8 mouse cellular contexts compared by ENCODE assay signal in genomic region chr6:14900579-14901021, GRCm38 (mm10). TPM values are rescaled to one million over a fixed set of nuclear protein-coding genes. Genes with fewer than 3 reads are reported as not detected.
A peak's percentile ranks its signal among the peaks of the same experiment; 100 is the strongest.
DNase-seq lines count a peak whose midpoint lies in the region; ATAC-seq and TF ChIP-seq lines count a peak whose summit lies in the region.

No protein-coding gene starts in this region.

- H3K27me3 ChIP-seq in megakaryocyte, embryonic 14.5 days (replicated peaks): peaks cover 58% of the 10 kb centered on the region
- no peaks in the 10 kb centered on the region; the same call in 1 of the 2 replicates for H3K27me3 ChIP-seq in heart, embryonic 13.5 days (replicated peaks)
- H3K27me3 ChIP-seq in kidney, embryonic 16.5 days (ENCODE audit: insufficient read depth, low read length): peaks cover 44% of the 10 kb centered on the region
- H3K27me3 ChIP-seq in liver, embryonic 12.5 days (replicated peaks): peaks cover 63% of the 10 kb centered on the region
- peaks cover 33% of the 10 kb centered on the region for H3K27me3 ChIP-seq in neural tube, embryonic 13.5 days

- H3K4me3 ChIP-seq in megakaryocyte, embryonic 14.5 days (replicated peaks): peak overlapping the region; percentile 90
- peak overlapping the region; percentile 54 for H3K4me3 ChIP-seq in embryonic fibroblast, embryonic 13.5 days (ENCODE audit: insufficient read depth, low read length)
- peak overlapping the region; percentile 84 for H3K4me3 ChIP-seq in heart, embryonic 13.5 days
- H3K4me3 ChIP-seq in kidney, embryonic 16.5 days (ENCODE audit: low read length): peak overlapping the region; percentile 63
- H3K4me3 ChIP-seq in liver, embryonic 12.5 days: peak overlapping the region; percentile 58
- H3K4me3 ChIP-seq in neural tube, embryonic 13.5 days: peak overlapping the region; percentile 67

- TF ChIP-seq CTCF in embryonic fibroblast, embryonic 13.5 days (IDR thresholded peaks at IDR 0.05; ENCODE audit: borderline replicate concordance, insufficient read depth, low read length): no peak

- H3K9ac ChIP-seq in heart, embryonic 13.5 days: peak overlapping the region; percentile 92
- H3K9ac ChIP-seq in kidney, embryonic 16.5 days (replicated peaks; ENCODE audit: low read length): peak overlapping the region; percentile 63
- H3K9ac ChIP-seq in liver, embryonic 12.5 days: no peak overlapping the region
- peak overlapping the region; percentile 77 for H3K9ac ChIP-seq in neural tube, embryonic 13.5 days

- ATAC-seq in megakaryocyte, adult 5-6 weeks (ENCODE audit: poor library complexity, severe bottlenecking): no peak
- peak; percentile 56 for ATAC-seq in heart, embryonic 13.5 days (ENCODE audit: extremely low read depth, insufficient number of reproducible peaks, low FRiP score, low TSS enrichment)
- peak; percentile 74 for ATAC-seq in kidney, embryonic 16.5 days (ENCODE audit: low FRiP score, low TSS enrichment)
- ATAC-seq in liver, embryonic 12.5 days: peak; percentile 58
- ATAC-seq in neural tube, embryonic 13.5 days (ENCODE audit: low read depth): peak; percentile 89

- WGBS in heart, embryonic 13.5 days: under 1% methylated on average over 20 of the region's 20 CpGs
- under 1% methylated on average over 20 of the region's 20 CpGs for WGBS in kidney, embryonic 16.5 days
- 2% methylated on average over 20 of the region's 20 CpGs for WGBS in liver, embryonic 12.5 days (ENCODE audit: insufficient replicate concordance)
- WGBS in neural tube, embryonic 13.5 days: 0% methylated on average over 20 of the region's 20 CpGs

- DNase-seq in yolk sac, embryonic 10.5 days (ENCODE audit: low spot score): peak; percentile 69

- TF ChIP-seq POLR2A in embryonic fibroblast, embryonic 13.5 days (IDR thresholded peaks at IDR 0.05; ENCODE audit: low read depth, low read length): peak; percentile 50

- H3K4me1 ChIP-seq in megakaryocyte, embryonic 14.5 days: peaks cover 32% of the 10 kb centered on the region
- no peaks in the 10 kb centered on the region for H3K4me1 ChIP-seq in embryonic fibroblast, embryonic 13.5 days (ENCODE audit: control insufficient read depth, insufficient read depth, low read length)
- H3K4me1 ChIP-seq in heart, embryonic 13.5 days: peaks cover 27% of the 10 kb centered on the region
- H3K4me1 ChIP-seq in kidney, embryonic 16.5 days (ENCODE audit: insufficient read depth, low read length): peaks cover 20% of the 10 kb centered on the region
- H3K4me1 ChIP-seq in liver, embryonic 12.5 days: peaks cover 5% of the 10 kb centered on the region; the same call in 1 of the 2 replicates
- H3K4me1 ChIP-seq in neural tube, embryonic 13.5 days (replicated peaks): peaks cover 41% of the 10 kb centered on the region

- peak overlapping the region; percentile 94 for H3K4me2 ChIP-seq in heart, embryonic 13.5 days
- H3K4me2 ChIP-seq in kidney, embryonic 16.5 days (replicated peaks; ENCODE audit: low read depth, low read length): peak overlapping the region; percentile 96
- H3K4me2 ChIP-seq in liver, embryonic 12.5 days: peak overlapping the region; percentile 71
- H3K4me2 ChIP-seq in neural tube, embryonic 13.5 days: peak overlapping the region; percentile 96

- H3K36me3 ChIP-seq in megakaryocyte, embryonic 14.5 days (replicated peaks; ENCODE audit: low read length): no peaks in the 10 kb centered on the region
- no peaks in the 10 kb centered on the region for H3K36me3 ChIP-seq in heart, embryonic 13.5 days
- no peaks in the 10 kb centered on the region for H3K36me3 ChIP-seq in kidney, embryonic 16.5 days (ENCODE audit: insufficient read depth, low read length)
- no peaks in the 10 kb centered on the region for H3K36me3 ChIP-seq in liver, embryonic 12.5 days
- H3K36me3 ChIP-seq in neural tube, embryonic 13.5 days: no peaks in the 10 kb centered on the region

- peaks cover 4% of the 10 kb centered on the region for H3K9me3 ChIP-seq in megakaryocyte, embryonic 14.5 days
- no peaks in the 10 kb centered on the region for H3K9me3 ChIP-seq in heart, embryonic 13.5 days
- no peaks in the 10 kb centered on the region for H3K9me3 ChIP-seq in kidney, embryonic 16.5 days (ENCODE audit: low read length)
- H3K9me3 ChIP-seq in liver, embryonic 12.5 days (replicated peaks): no peaks in the 10 kb centered on the region
- no peaks in the 10 kb centered on the region for H3K9me3 ChIP-seq in neural tube, embryonic 13.5 days

- H3K27ac ChIP-seq in embryonic fibroblast, embryonic 13.5 days (ENCODE audit: insufficient read depth, low read length): no peak overlapping the region
- H3K27ac ChIP-seq in heart, embryonic 13.5 days (replicated peaks): peak overlapping the region; percentile 91
- no peak overlapping the region for H3K27ac ChIP-seq in kidney, embryonic 16.5 days (ENCODE audit: low read length)
- H3K27ac ChIP-seq in liver, embryonic 12.5 days: no peak overlapping the region
- H3K27ac ChIP-seq in neural tube, embryonic 13.5 days (replicated peaks): peak overlapping the region; percentile 78

RNA-seq across cellular contexts. Expression of gene Foxp2, which starts 0.5 kb away (rescaled TPM):
- polyA plus RNA-seq in megakaryocyte, embryonic 14.5 days (2012; ENCODE audit: insufficient read depth, low replicate concordance): not detected in 2 replicates
- not detected in 2 replicates for total RNA-seq in megakaryocyte, adult 5-6 weeks (2015)
- not detected in 2 replicates for total RNA-seq in megakaryocyte, adult 5-6 weeks (2017)
- polyA plus RNA-seq in embryonic fibroblast, embryonic 13.5 days (2011; ENCODE audit: insufficient read length, low read depth, missing spikeins): 4.5 and 10.2 TPM in 2 replicates
- polyA plus RNA-seq in heart, embryonic 13.5 days (2015; fragmentation: Nextera tagmentation; extraction: Ambion mirVana): 8.7 and 10.8 TPM in 2 replicates
- 6.1 and 6.5 TPM in 2 replicates for polyA plus RNA-seq in kidney, embryonic 16.5 days (2015; fragmentation: Nextera tagmentation; extraction: Ambion mirVana)
- polyA plus RNA-seq in liver, embryonic 12.5 days (2016; fragmentation: Nextera tagmentation; extraction: Ambion mirVana): 1.4 and 1.7 TPM in 2 replicates
- 19.5 and 21.6 TPM in 2 replicates for polyA plus RNA-seq in neural tube, embryonic 13.5 days (2015; fragmentation: Nextera tagmentation; extraction: Ambion mirVana)

Comparison
In these comparisons a context has a peak if more than half of its experiments do, and no peak if none do; other contexts are left out.
1. H3K27ac ChIP-seq: peak in heart, embryonic 13.5 days (single experiment) and neural tube, embryonic 13.5 days (single experiment); none in embryonic fibroblast, embryonic 13.5 days (single experiment), kidney, embryonic 16.5 days (single experiment) and liver, embryonic 12.5 days (single experiment).
2. Peak in every context shown above with its lines, with median percentiles within 50 percentile points of each other: H3K4me3 ChIP-seq and H3K4me2 ChIP-seq.